Mouse (Mus musculus) 3T3-L1 (cell line): ENCODE results near the gene Pla2g3.
A peak's percentile ranks its signal among the peaks of the same experiment; 100 is the strongest.

Source experiments
- DNase-seq: peaks from one replicate; pipeline ENCODE4 v3.0.0-alpha.2; 2015; ENCODE audit warnings: low read depth, low spot score

Pla2g3 gene

GRCm38 (mm10) chr11:3494857-3495256, 6.8 kb downstream of the Pla2g3 start:
- DNase-seq = no peak

- no peak for DNase-seq
Observed at GRCm38 (mm10) chr11:3495496-3495895, 7.4 kb downstream of the Pla2g3 start.

GRCm38 (mm10) chr11:3496756-3497155, 8.7 kb downstream of the Pla2g3 start:
- no peak for DNase-seq

GRCm38 (mm10) chr11:3497296-3497695, 9.2 kb downstream of the Pla2g3 start:
- no peak for DNase-seq

GRCm38 (mm10) chr11:3502057-3502456, 14.0 kb downstream of the Pla2g3 start:
- no peak for DNase-seq

- DNase-seq = no peak
Observed at GRCm38 (mm10) chr11:3502459-3503072, 14.5 kb downstream of the Pla2g3 start.

- DNase-seq = no peak
Observed at GRCm38 (mm10) chr11:3503755-3504693, 15.9 kb downstream of the Pla2g3 start.

GRCm38 (mm10) chr11:3508226-3508625, 20.1 kb downstream of the Pla2g3 start:
- DNase-seq = no peak

GRCm38 (mm10) chr11:3509181-3510085, 21.3 kb downstream of the Pla2g3 start:
- DNase-seq = no peak

GRCm38 (mm10) chr11:3510321-3510720, 22.2 kb downstream of the Pla2g3 start:
- no peak for DNase-seq

GRCm38 (mm10) chr11:3513291-3513690, 25.2 kb downstream of the Pla2g3 start:
- no peak for DNase-seq

GRCm38 (mm10) chr11:3514529-3515054, 26.5 kb downstream of the Pla2g3 start, which contains the start of gene Selenom:
Gene Selenom, plus strand, starts transcription at chr11:3514684.
- DNase-seq = peak; percentile 92

- peak; percentile 46 for DNase-seq
Observed at GRCm38 (mm10) chr11:3515216-3515615, 27.1 kb downstream of the Pla2g3 start.

GRCm38 (mm10) chr11:3515637-3516036, 27.6 kb downstream of the Pla2g3 start:
- DNase-seq = no peak

- DNase-seq = no peak
Observed at GRCm38 (mm10) chr11:3516121-3516520, 28.0 kb downstream of the Pla2g3 start.

GRCm38 (mm10) chr11:3516859-3517845, 29.1 kb downstream of the Pla2g3 start:
- DNase-seq = no peak

GRCm38 (mm10) chr11:3517846-3518732, 30.0 kb downstream of the Pla2g3 start:
- no peak for DNase-seq

- DNase-seq = no peak
Observed at GRCm38 (mm10) chr11:3519051-3519726, 31.1 kb downstream of the Pla2g3 start.
